Mouse (Mus musculus) liver, embryonic 13.5 days (tissue): Measurements from ENCODE around the gene Gcnt2. TPM values are rescaled to one million over a fixed set of nuclear protein-coding genes. Genes with fewer than 3 reads are reported as not detected.

Experiments used
- ATAC-seq: fragments of 200-750 bp; cut with Nextera tagmentation; 2 replicates; pipeline ENCODE4 v1.8.0; 2017; ENCODE audit warnings: low read depth, mild to moderate bottlenecking, moderate number of reproducible peaks, moderate library complexity
- DNase-seq: peaks from one replicate; pipeline ENCODE4 v3.0.0; 2022
- H3K27ac ChIP-seq: fragments of 300-500 bp; sonication (generic); 2 replicates; pipeline ENCODE4 v1.5.1; 2015; ENCODE audit warnings: moderate library complexity, mild to moderate bottlenecking, inconsistent platforms
- H3K27me3 ChIP-seq: fragments of 300-500 bp; sonication (generic); 2 replicates; pipeline ENCODE4 v1.6.1; 2015; ENCODE audit warnings: mild to moderate bottlenecking, inconsistent platforms
- H3K36me3 ChIP-seq: fragments of 300-500 bp; sonication (generic); 2 replicates; pipeline ENCODE4 v1.6.1; 2015; ENCODE audit warnings: mild to moderate bottlenecking, inconsistent platforms
- H3K4me1 ChIP-seq: fragments of 300-500 bp; sonication (generic); replicated peaks from 2 replicates; pipeline ENCODE4 v1.6.1; 2015; ENCODE audit warnings: inconsistent platforms
- H3K4me2 ChIP-seq: fragments of 300-500 bp; sonication (generic); 2 replicates; pipeline ENCODE4 v1.6.1; 2015; ENCODE audit warnings: inconsistent platforms, mild to moderate bottlenecking, moderate library complexity
- H3K4me3 ChIP-seq: fragments of 300-500 bp; sonication (generic); replicated peaks from 2 replicates; pipeline ENCODE4 v1.5.1; 2015; ENCODE audit warnings: mild to moderate bottlenecking, inconsistent platforms
- H3K9ac ChIP-seq: fragments of 300-500 bp; sonication (generic); 2 replicates; pipeline ENCODE4 v1.6.1; 2015; ENCODE audit warnings: mild to moderate bottlenecking, inconsistent platforms
- H3K9me3 ChIP-seq: fragments of 300-500 bp; sonication (generic); replicated peaks from 2 replicates; pipeline ENCODE4 v1.6.1; 2016; ENCODE audit warnings: inconsistent platforms
- WGBS: fragments of 180-500 bp; shearing (Covaris S2); methylation state at CpG from one replicate; pipeline ENCODE4 v1.1.7; 2015; ENCODE audit not compliant: insufficient replicate concordance; 5-methylcytosine and 5-hydroxymethylcytosine counted together
- polyA plus RNA-seq: library from polyadenylated mRNA; unstranded; fragments of >200 nt; fragmentation: Nextera tagmentation; extraction: Ambion mirVana; gene quantifications from 2 replicates; pipeline ENCODE4 v1.2.1, GENCODE M21; 2015

Gcnt2 gene
- polyA plus RNA-seq: 0.77 and 1.3 TPM in 2 replicates

DNA sequence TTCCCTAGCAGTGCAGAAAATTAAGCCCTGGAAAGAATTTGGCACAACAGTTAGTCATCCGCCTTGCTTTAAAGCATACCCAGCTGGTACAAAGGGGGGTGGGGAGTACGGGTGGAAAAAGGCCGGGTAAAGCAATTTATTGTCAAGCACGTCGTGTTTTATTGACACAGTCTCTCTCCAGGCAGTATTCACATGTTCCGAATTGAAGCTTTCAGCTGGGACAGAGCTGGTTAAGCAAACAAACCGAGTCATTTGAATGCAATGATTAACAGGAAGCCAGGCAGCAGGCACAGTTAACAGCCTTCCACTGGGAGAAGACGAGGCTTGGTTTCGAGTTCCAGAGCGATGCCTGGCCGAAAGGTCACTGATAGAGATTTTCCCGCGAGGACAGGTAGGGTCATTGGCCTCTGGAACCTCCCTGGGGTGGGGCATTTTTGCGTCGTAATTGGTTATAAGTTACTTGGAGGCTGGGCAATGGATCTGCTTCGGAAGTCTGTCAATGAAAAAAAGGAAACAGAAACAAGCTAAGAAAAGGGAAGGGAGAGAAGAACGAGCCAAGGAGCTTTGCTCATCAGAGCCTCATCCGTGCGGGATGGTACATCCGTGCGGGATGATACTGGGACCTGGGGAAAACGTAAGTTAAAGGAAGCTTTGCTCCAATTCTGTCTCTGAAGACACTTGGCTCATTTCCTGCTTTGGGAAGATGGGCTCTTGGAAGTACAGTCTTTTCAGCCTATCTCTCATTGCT lies at the start of gene Gcnt2:
Gene Gcnt2, plus strand, starts transcription at position 103 of the 748 bp plus-strand sequence.
- Histone ChIP-seq H3K36me3 (no peaks in the 10 kb centered on the region), H3K4me3 (peak within 1 kb of the TSS; percentile 34), H3K4me1 (peaks cover 6% of the 10 kb centered on the region; the same call in 1 of the 2 replicates), H3K27ac (peak within 1 kb of the TSS; percentile 39; the same call in 1 of the 2 replicates), H3K9me3 (no peaks in the 10 kb centered on the region), H3K27me3 (no peaks in the 10 kb centered on the region), H3K4me2 (peak within 1 kb of the TSS; percentile 52), H3K9ac (peak within 1 kb of the TSS; percentile 19)
- ATAC-seq (peak; percentile 65), DNase-seq (no peak)
- 20% methylated on average over 22 of the region's 22 CpGs for WGBS

DNA sequence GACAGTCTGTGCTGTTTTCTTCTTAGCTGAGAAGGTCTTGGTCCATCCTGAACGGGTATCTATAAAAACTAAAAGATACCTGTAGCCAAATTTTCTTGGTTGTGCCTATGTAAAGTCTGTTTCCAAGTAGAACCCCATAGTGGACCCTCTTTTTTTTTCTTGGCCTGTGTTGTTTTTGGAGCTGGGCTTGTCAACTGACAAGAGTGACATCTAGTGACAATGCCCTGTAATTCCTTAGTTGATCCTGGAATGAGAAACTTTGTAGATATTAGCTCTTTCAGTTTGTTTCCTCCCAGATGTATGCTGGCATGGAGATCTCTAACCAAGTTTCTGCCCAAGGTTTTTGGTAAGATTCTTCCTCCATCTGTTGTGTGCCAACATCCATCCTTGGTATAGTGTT lies 38.9 kb upstream of the Gcnt2 start:
- no peak for DNase-seq
- no peak overlapping the region for H3K27ac ChIP-seq
- WGBS: 58% methylated on average over 1 of the region's 1 CpGs

DNA sequence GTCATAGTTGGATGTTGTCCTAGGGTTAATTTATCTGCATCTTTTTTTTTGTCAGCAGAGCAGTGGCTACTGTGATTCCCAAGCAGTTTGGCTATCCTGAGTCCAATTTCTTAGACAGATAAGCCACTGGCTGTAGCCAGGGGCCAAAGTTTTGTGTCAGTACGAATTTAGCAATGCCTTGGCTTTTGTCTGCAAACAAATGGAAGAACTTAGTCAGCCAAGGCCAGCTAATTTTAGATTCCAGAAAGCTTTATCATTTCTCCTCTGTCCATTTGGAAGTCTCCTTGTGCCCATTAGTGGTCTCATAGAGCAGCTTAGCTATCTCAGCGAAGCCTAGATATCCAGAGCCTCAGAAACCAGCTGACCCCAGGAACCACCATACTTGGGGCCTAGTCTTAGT lies 37.6 kb upstream of the Gcnt2 start:
- no peaks in the 10 kb centered on the region for H3K36me3 ChIP-seq
- no peak overlapping the region for H3K9ac ChIP-seq
- no peak overlapping the region for H3K27ac ChIP-seq
- no peaks in the 10 kb centered on the region for H3K4me1 ChIP-seq
- whole genome bisulfite sequencing: 55% methylated on average over 2 of the region's 2 CpGs
- DNase-seq: no peak
- H3K4me3 ChIP-seq: no peak overlapping the region
- H3K9me3 ChIP-seq: no peaks in the 10 kb centered on the region
- H3K4me2 ChIP-seq: no peak overlapping the region
- no peak for ATAC-seq
- H3K27me3 ChIP-seq: no peaks in the 10 kb centered on the region

More for the DNA sequence above, 38.9 kb upstream of the Gcnt2 start:
- H3K9me3 ChIP-seq: no peaks in the 10 kb centered on the region
- no peak overlapping the region for H3K4me2 ChIP-seq
- no peaks in the 10 kb centered on the region for H3K27me3 ChIP-seq
- H3K4me3 ChIP-seq: no peak overlapping the region
- no peak for ATAC-seq
- H3K9ac ChIP-seq: no peak overlapping the region
- no peaks in the 10 kb centered on the region for H3K36me3 ChIP-seq
- H3K4me1 ChIP-seq: no peaks in the 10 kb centered on the region

DNA sequence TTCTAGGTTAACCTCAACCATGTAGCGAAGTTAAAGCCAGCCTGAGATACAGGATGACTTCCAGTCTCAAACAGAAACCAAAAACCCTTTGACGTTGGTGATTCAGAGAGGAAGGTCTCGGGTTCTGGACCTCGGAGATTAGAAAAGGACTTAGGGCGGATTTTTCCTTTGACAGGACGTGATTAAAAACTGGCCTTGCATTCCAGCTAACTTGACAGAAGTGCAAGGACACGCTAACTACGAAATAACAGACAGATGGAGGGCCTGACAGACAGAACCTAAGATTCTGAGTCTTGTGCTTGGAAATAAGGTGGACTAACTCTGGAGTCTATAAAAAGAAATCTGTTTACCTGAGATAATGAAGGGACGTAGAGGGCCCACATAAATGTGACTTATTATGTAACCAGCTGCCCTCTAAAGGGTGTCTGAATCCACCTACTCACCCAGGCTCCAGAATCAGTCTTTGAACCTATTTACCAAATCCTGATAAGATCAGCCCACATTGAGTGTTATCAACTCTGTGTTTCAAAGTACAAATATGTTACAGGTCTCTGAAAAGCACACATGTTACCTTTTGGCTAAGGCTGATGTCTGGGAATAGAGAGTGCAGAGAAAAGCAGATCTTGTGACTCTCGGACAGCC lies 18.3 kb upstream of the Gcnt2 start:
- H3K4me3 ChIP-seq: no peak overlapping the region
- peak overlapping the region; percentile 53 for H3K27ac ChIP-seq
- no peak overlapping the region for H3K9ac ChIP-seq
- H3K36me3 ChIP-seq: no peaks in the 10 kb centered on the region
- no peaks in the 10 kb centered on the region for H3K9me3 ChIP-seq
- peak; percentile 68 for ATAC-seq
- H3K27me3 ChIP-seq: no peaks in the 10 kb centered on the region
- 43% methylated on average over 10 of the region's 10 CpGs for WGBS
- no peak overlapping the region for H3K4me2 ChIP-seq
- peaks cover 4% of the 10 kb centered on the region; the same call in 1 of the 2 replicates for H3K4me1 ChIP-seq
- DNase-seq: no peak

DNA sequence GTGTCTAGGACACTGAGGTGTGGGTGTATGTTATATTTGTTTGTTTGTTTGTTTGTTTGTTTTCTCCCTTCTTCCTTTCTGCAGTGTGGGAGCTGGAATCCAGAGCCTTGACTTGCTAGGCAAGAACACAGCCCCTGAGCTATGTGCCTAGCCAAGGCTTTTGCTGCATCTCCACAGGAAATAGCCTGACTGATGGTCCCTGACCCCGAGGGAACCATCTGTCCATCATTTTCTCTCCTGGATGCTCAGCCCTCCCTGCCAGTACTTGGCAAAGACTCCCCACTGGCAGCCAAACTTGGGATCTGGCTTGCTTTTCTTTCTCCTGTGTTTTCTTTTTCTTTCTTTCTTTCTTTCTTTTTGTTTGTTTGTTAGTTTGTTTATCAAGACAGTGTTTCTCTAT lies 17.4 kb upstream of the Gcnt2 start:
- ATAC-seq: no peak
- Histone ChIP-seq H3K4me3 (no peak overlapping the region), H3K27me3 (no peaks in the 10 kb centered on the region), H3K36me3 (no peaks in the 10 kb centered on the region), H3K27ac (peak overlapping the region; percentile 53; the same call in 1 of the 2 replicates), H3K4me2 (no peak overlapping the region), H3K9me3 (no peaks in the 10 kb centered on the region), H3K9ac (no peak overlapping the region), H3K4me1 (peaks cover 4% of the 10 kb centered on the region; the same call in 1 of the 2 replicates)
- 17% methylated on average over 1 of the region's 1 CpGs for WGBS
- DNase-seq: no peak

- Histone ChIP-seq H3K4me3 (no peak overlapping the region), H3K9me3 (no peaks in the 10 kb centered on the region), H3K27me3 (no peaks in the 10 kb centered on the region), H3K27ac (no peak overlapping the region), H3K36me3 (no peaks in the 10 kb centered on the region), H3K4me2 (no peak overlapping the region), H3K4me1 (peaks cover 7% of the 10 kb centered on the region; the same call in 1 of the 2 replicates), H3K9ac (no peak overlapping the region)
- 18% methylated on average over 5 of the region's 5 CpGs for WGBS
- ATAC-seq (no peak), DNase-seq (peak; percentile 17)
Measured at GRCm38 (mm10) chr13:40843418-40844067, 16.0 kb upstream of the Gcnt2 start.

GRCm38 (mm10) chr13:40844144-40844543 lies 15.4 kb upstream of the Gcnt2 start:
- WGBS: 64% methylated on average over 5 of the region's 5 CpGs
- ATAC-seq (no peak), DNase-seq (no peak)
- H3K27ac ChIP-seq: no peak overlapping the region
- H3K4me3 ChIP-seq: no peak overlapping the region
- H3K4me1 ChIP-seq: peaks cover 7% of the 10 kb centered on the region; the same call in 1 of the 2 replicates
- H3K4me2 ChIP-seq: no peak overlapping the region
- H3K9me3 ChIP-seq: no peaks in the 10 kb centered on the region
- no peak overlapping the region for H3K9ac ChIP-seq
- H3K27me3 ChIP-seq: no peaks in the 10 kb centered on the region
- H3K36me3 ChIP-seq: no peaks in the 10 kb centered on the region

DNA sequence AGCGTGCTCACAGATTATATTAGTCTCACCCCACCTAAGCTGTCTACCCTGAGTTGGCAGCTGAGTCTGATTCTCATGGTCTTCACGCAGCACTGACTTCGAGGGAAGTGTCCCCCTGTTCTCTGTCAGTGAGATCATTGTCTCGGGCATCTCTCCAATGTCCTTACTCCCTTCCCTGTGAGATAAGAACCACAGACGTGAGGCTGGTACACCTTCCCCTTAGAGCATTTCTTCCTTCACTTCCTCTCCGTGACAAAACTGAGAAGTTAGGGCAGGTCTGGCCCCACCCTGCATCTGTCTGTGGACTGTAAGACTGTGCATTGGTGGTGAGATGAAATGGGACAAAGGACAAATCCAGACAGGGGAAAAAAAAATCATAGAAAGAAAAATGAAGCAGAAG lies 13.6 kb upstream of the Gcnt2 start:
- DNase-seq (no peak), ATAC-seq (no peak)
- Histone ChIP-seq H3K4me2 (no peak overlapping the region), H3K27ac (no peak overlapping the region), H3K9me3 (no peaks in the 10 kb centered on the region), H3K27me3 (no peaks in the 10 kb centered on the region), H3K4me3 (no peak overlapping the region), H3K4me1 (peaks cover 7% of the 10 kb centered on the region; the same call in 1 of the 2 replicates), H3K9ac (no peak overlapping the region), H3K36me3 (no peaks in the 10 kb centered on the region)
- WGBS: 13% methylated on average over 6 of the region's 6 CpGs

- Histone ChIP-seq H3K4me3 (no peak overlapping the region), H3K9ac (no peak overlapping the region), H3K27ac (no peak overlapping the region), H3K36me3 (no peaks in the 10 kb centered on the region), H3K9me3 (no peaks in the 10 kb centered on the region), H3K4me1 (peaks cover 11% of the 10 kb centered on the region; the same call in 1 of the 2 replicates), H3K4me2 (no peak overlapping the region), H3K27me3 (no peaks in the 10 kb centered on the region)
- DNase-seq: no peak
- ATAC-seq: no peak
- WGBS: 51% methylated on average over 9 of the region's 9 CpGs
Measured at GRCm38 (mm10) chr13:40846375-40846774, 13.2 kb upstream of the Gcnt2 start.

DNA sequence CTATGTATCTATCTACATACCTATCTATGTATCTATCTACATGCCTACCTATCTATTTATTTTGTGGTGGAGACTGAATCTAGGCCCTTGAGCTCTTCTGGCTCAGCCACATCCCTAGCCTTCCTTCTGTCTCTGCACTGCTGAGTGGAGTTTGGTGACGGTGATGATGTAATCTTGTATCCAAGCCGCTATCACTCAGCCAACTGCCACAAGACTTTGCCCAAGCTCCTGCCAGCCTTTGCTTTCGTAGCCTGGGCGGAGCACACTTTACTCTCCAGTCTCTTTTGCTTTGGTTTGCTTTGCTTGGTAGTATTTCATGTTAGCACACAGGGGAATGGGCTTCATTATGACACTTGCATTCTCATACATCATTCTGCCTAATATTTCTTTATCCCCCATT lies 11.7 kb upstream of the Gcnt2 start:
- no peak overlapping the region for H3K4me3 ChIP-seq
- DNase-seq: no peak
- no peaks in the 10 kb centered on the region for H3K36me3 ChIP-seq
- 26% methylated on average over 4 of the region's 4 CpGs for WGBS
- no peak overlapping the region for H3K9ac ChIP-seq
- H3K27ac ChIP-seq: no peak overlapping the region
- no peaks in the 10 kb centered on the region for H3K27me3 ChIP-seq
- no peak overlapping the region for H3K4me2 ChIP-seq
- H3K9me3 ChIP-seq: no peaks in the 10 kb centered on the region
- no peak for ATAC-seq
- peaks cover 11% of the 10 kb centered on the region; the same call in 1 of the 2 replicates for H3K4me1 ChIP-seq

DNA sequence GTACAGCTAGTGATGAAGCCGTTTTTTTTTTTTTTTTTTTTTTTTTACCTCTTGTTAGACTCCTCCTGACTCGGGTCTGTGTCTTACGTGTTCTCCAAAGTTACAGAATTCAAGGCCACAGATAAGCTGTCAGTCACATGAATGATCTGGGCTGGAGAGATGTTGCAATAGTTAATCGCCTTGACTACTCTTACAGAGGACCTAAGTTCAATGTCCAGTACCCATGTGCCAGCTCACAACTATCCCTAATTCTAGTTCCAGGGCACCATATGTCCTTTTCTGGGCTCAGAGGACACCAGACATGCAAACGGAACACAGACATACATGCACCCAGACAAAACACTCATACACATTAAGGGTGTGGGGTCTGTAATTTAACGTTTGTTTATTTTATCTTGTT lies 8.9 kb upstream of the Gcnt2 start:
- DNase-seq (no peak), ATAC-seq (no peak)
- Histone ChIP-seq H3K4me2 (no peak overlapping the region), H3K27me3 (no peaks in the 10 kb centered on the region), H3K4me3 (no peak overlapping the region), H3K9ac (no peak overlapping the region), H3K27ac (no peak overlapping the region), H3K9me3 (no peaks in the 10 kb centered on the region), H3K36me3 (no peaks in the 10 kb centered on the region), H3K4me1 (peaks cover 20% of the 10 kb centered on the region)
- WGBS: 44% methylated on average over 6 of the region's 6 CpGs
